Mouse (Mus musculus) inflammation-experienced regulatory T-cells (primary cell): ENCODE data around the gene Apol8. TPM values are rescaled to one million over a fixed set of nuclear protein-coding genes. Genes with fewer than 3 reads are reported as not detected.

Experiments used
- polyA plus RNA-seq, 2 experiments: library from polyadenylated mRNA; unstranded; fragments of 100-300 nt; shearing (Covaris generic); gene quantifications; one replicate each; pipeline ENCODE4 v1.2.1; 2017

Apol8 gene
- 1 to 10 TPM in 1 of 2 experiments, under 1 TPM in 1; 0.06 to 2.9 TPM for polyA plus RNA-seq

DNA sequence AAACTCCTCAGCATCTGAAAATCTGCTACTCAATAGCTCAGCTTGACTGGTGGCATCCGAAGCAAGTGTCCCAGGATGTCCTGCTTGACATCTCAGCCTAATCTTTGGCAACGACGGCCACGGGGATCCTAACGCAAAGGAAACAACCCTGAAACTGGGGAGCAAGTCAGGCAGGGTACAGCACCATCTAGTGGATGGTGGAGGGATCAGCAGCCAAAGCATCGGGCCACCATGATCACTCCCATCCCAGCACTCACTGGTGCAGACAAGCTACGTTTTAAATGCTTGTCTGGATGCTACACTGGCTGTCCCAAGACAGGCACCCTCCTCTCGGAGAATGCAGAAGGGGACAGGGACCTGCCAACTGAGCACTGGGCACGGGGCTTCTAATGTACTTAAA lies at the start of gene Apol8:
TSS of gene Apol8 (minus strand) at position 156 of the 400 bp plus-strand sequence.

DNA sequence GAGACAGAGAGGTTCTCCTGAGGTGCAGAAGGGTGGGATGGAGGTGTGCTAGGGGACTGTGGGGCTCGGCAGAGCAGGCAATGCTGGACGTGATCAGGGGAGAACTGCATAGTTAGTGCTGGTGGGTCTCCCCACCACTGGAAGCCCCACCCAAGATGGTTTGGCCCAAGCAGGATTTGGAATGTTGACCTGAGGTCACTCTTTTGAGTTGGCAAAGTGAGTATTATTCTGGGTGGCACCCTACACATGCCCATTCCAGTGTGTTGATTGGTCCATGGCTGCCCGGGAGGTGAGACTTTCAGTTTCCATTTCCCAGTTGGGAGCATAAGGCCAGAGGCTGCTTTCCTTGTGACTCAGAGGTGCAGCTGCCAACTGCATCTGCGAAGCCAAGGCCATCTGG lies 28.1 kb downstream of the Apol8 start, which contains the start of gene Apol9b:
TSS of gene Apol9b (plus strand) at position 301 of the 400 bp plus-strand sequence.

DNA sequence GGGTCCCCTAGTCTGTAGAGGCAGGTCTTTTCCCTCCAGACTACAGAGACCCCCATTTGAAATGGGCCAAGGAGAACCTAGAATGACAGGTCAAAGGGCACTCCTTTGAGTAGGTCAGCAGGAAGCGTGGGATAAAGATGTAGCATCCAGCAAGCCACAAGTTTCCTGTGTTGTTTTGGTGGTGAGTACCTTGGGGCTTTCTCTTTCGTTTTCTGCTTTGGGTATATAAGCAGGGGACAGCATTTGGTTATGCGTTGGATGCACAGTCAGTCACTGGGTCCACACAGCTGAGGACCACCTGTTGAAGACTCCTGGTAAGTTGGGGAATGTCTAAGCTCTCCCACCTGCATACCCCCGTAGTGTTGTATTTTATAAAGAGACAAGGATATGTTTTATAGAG lies 58.1 kb downstream of the Apol8 start, which contains the start of gene Apol7e:
TSS of gene Apol7e (plus strand) at position 202 of the 400 bp plus-strand sequence.

Other genes starting within 250 kb of the Apol8 start
- gene Apol11a, start 248.7 kb downstream of the Apol8 start, polyA plus RNA-seq = not detected
- under 1 TPM; 0.17 to 0.43 TPM for gene Apol7c, start 223.7 kb downstream of the Apol8 start, polyA plus RNA-seq
- not detected for gene 1700025B11Rik, start 195.1 kb downstream of the Apol8 start, polyA plus RNA-seq
- gene Apol10b, start 160.9 kb downstream of the Apol8 start, polyA plus RNA-seq = 1 to 10 TPM; 2.2 to 6.8 TPM
- gene Gm36245, start 157.7 kb downstream of the Apol8 start, polyA plus RNA-seq = not detected
- 1 to 10 TPM in 1 of 2 experiments, under 1 TPM in 1; 0.19 to 1.2 TPM for gene Apol11b, start 113.7 kb downstream of the Apol8 start, polyA plus RNA-seq
- 100 to 1,000 TPM in 1 of 2 experiments, 10 to 100 TPM in 1; 85.6 to 183 TPM for gene Apol7e, start 58.1 kb downstream of the Apol8 start, polyA plus RNA-seq
- 10 to 100 TPM; 12.2 to 60.8 TPM for gene Apol9b, start 28.0 kb downstream of the Apol8 start, polyA plus RNA-seq
- gene Myh9, start 85.2 kb upstream of the Apol8 start, polyA plus RNA-seq = 100 to 1,000 TPM; 237 to 271 TPM
- gene Txn2, start 172.0 kb upstream of the Apol8 start, polyA plus RNA-seq = 100 to 1,000 TPM; 196 to 217 TPM
- 1 to 10 TPM; 3.0 to 6.5 TPM for gene Foxred2, start 199.7 kb upstream of the Apol8 start, polyA plus RNA-seq
- gene Eif3d, start 213.8 kb upstream of the Apol8 start, polyA plus RNA-seq = 100 to 1,000 TPM; 176 to 187 TPM